Mouse (Mus musculus): ENCODE data around the gene Nsun3. TPM values are rescaled to one million over a fixed set of nuclear protein-coding genes. Genes with fewer than 3 reads are reported as not detected.

Nsun3 gene
- polyA plus RNA-seq, 2 experiments: 3.8 to 5.2 TPM

GRCm38 (mm10) chr16:62685494-62685893 lies 101.1 kb downstream of the Nsun3 start:
- no peak for TF ChIP-seq CTCF (IDR thresholded peaks at IDR 0.05; ENCODE audit: low read depth)
- no peak for TF ChIP-seq EP300 (IDR thresholded peaks at IDR 0.05; ENCODE audit: low read depth)
- no peak overlapping the region for H3K4me2 ChIP-seq (ENCODE audit: low read depth)
- no peak overlapping the region for H3K4me3 ChIP-seq (ENCODE audit: insufficient read depth in 1 of 2, low read depth in 2 of 2, low read length in 2 of 2)
- H3K4me1 ChIP-seq (replicated peaks; ENCODE audit: control insufficient read depth in 2 of 2, insufficient read depth in 2 of 2, low read length in 1 of 2): no peaks in the 10 kb centered on the region
- no peak for ATAC-seq (ENCODE audit: insufficient read depth)
- H3K27ac ChIP-seq: no peak overlapping the region
- H3K9ac ChIP-seq (replicated peaks): no peak overlapping the region
- H3K27me3 ChIP-seq (ENCODE audit: control insufficient read depth, insufficient read depth, low read length): no peaks in the 10 kb centered on the region
- no peaks in the 10 kb centered on the region for H3K36me3 ChIP-seq (replicated peaks; ENCODE audit: control insufficient read depth, insufficient read depth, low read depth)
- no peaks in the 10 kb centered on the region for H3K9me3 ChIP-seq (ENCODE audit: control insufficient read depth, low read length)
- DNase-seq (ENCODE audit: low read depth in 3 of 3, low spot score in 3 of 3): no peak
- WGBS (ENCODE audit: insufficient replicate concordance): 57% methylated on average over 4 of the region's 4 CpGs

Small RNA genes within 50 kb of the gene (microRNA-seq; reads per million reads assigned to microRNA genes)
- gene Gm25986: not detected

Other genes with a start within 250 kb of the Nsun3 start
- not detected in 2 replicates for gene Stx19, start 27.9 kb upstream of the Nsun3 start, polyA plus RNA-seq (2012; rRNA removed)
- not detected in 2 replicates for gene Stx19, start 27.9 kb upstream of the Nsun3 start, polyA plus RNA-seq (2014; fragmentation: Nextera tagmentation; extraction: Ambion mirVana)
- gene Arl13b, start 60.2 kb upstream of the Nsun3 start, polyA plus RNA-seq (2012; rRNA removed): 1.4 and 1.9 TPM in 2 replicates
- gene Arl13b, start 60.2 kb upstream of the Nsun3 start, polyA plus RNA-seq (2014; fragmentation: Nextera tagmentation; extraction: Ambion mirVana): 4.2 and 4.3 TPM in 2 replicates
- 2.7 and 4.7 TPM in 2 replicates for gene Pros1, start 67.5 kb upstream of the Nsun3 start, polyA plus RNA-seq (2012; rRNA removed)
- gene Pros1, start 67.5 kb upstream of the Nsun3 start, polyA plus RNA-seq (2014; fragmentation: Nextera tagmentation; extraction: Ambion mirVana): 11.3 and 11.7 TPM in 2 replicates